Mouse (Mus musculus): ENCODE measurements around the gene Rps6kl1. TPM values are rescaled to one million over a fixed set of nuclear protein-coding genes. Genes with fewer than 3 reads are reported as not detected.

Gene Rps6kl1
- polyA plus RNA-seq, 1 experiment from 2014 or later, result 2.1 TPM

DNA sequence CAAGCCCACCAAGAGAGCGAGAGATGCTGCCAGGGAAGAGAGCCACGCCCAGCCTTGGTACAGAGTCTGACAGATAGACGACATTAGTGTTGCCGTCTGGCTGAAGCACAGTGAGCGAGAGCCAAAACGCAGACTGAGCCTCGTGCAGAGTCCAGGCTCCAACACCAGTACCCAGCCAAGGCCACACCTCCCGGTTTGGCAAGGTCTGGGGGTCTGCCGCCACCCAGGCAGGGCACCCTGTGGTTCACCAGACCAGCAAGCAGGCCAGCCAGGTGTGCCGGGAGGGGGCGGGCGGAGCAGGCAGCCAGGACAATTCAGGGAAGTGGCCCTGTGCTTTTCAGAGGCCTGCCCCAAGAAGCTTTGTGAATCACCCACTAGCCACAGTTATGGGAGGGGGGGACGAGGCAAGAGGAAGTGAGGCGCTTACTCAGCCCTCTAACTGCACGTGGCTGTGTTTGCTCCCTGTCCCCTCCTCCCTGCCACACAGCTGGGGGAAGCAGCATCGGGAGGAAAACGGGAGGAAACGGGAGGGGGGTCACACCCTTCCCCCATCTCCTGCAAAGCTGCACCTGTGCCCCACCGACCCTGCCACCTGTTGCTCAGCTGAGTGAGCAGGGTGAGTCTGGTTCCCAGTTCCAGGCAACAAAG, 41.5 kb upstream of the Rps6kl1 start:
- H3K36me3 ChIP-seq (ENCODE audit: control insufficient read depth, insufficient read depth, low read length), result no peaks in the 10 kb centered on the region
- no peak overlapping the region for H3K27ac ChIP-seq (ENCODE audit: low read depth, low read length)
- H3K9me3 ChIP-seq (ENCODE audit: control insufficient read depth, low read length), result no peaks in the 10 kb centered on the region
- no peak overlapping the region for H3K4me3 ChIP-seq (ENCODE audit: low read depth, low read length)
- no peaks in the 10 kb centered on the region for H3K27me3 ChIP-seq (ENCODE audit: control insufficient read depth, insufficient read depth, low read length)
- WGBS, result 27% methylated on average over 19 of the region's 19 CpGs
- H3K9ac ChIP-seq (ENCODE audit: low read length), result no peak overlapping the region
- ATAC-seq (ENCODE audit: low FRiP score), result no peak
- H3K4me2 ChIP-seq, result no peak overlapping the region
- DNase-seq (ENCODE audit: low spot score, missing footprints), result peak; percentile 26
- no peaks in the 10 kb centered on the region; the same call in 1 of the 2 replicates for H3K4me1 ChIP-seq (ENCODE audit: control insufficient read depth, insufficient read depth, low read length)

DNA sequence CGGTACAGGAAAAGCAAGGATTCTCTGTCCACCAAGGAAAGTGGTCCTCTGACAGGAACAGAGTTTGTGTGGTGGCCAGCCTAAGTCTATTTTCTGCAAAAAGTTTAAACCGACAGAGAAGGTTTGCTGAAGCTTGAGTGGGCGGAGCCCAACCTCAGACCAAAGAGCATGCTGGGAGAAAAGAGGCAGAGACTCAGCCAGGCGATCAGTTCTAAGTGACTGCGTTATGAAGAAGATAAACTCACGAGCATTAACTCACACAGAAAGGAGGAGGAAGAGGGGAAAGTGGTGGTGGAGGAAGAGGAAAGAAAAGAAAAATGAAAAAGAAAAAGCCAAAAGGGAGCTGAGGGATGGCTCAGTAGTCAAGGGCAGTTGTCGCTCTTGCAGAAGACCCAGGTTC, 39.2 kb upstream of the Rps6kl1 start:
- Histone ChIP-seq H3K27me3 (ENCODE audit: control insufficient read depth, insufficient read depth, low read length) (no peaks in the 10 kb centered on the region), H3K9me3 (ENCODE audit: control insufficient read depth, low read length) (no peaks in the 10 kb centered on the region), H3K36me3 (ENCODE audit: control insufficient read depth, insufficient read depth, low read length) (no peaks in the 10 kb centered on the region), H3K4me2 (no peak overlapping the region), H3K27ac (ENCODE audit: low read depth, low read length) (no peak overlapping the region), H3K9ac (ENCODE audit: low read length) (no peak overlapping the region), H3K4me1 (ENCODE audit: control insufficient read depth, insufficient read depth, low read length) (no peaks in the 10 kb centered on the region; the same call in 1 of the 2 replicates), H3K4me3 (ENCODE audit: low read depth, low read length) (no peak overlapping the region)
- DNase-seq (ENCODE audit: low spot score, missing footprints) (peak; percentile 35), ATAC-seq (ENCODE audit: low FRiP score) (no peak)
- 81% methylated on average over 7 of the region's 7 CpGs for WGBS

DNA sequence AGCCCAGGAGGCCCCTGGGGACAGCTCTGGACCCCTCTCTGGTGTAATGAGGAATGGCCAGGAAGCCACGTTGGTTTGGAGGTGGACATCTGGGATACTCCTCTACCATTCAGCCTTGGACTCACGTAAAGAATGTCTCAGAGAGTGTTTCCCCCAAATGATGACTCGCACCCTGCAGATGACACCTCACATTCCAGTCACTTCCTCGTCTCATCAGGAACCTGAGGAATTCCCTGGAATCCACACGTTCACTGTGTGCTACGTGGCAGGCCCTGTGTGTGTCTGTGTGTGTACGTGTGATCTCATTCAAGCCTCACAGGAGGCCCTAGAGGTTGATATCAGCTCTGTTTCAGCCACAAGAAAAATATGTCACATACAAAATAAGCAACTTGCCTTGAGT, 35.3 kb upstream of the Rps6kl1 start:
- Histone ChIP-seq H3K4me2 (no peak overlapping the region), H3K36me3 (ENCODE audit: control insufficient read depth, insufficient read depth, low read length) (no peaks in the 10 kb centered on the region), H3K27ac (ENCODE audit: low read depth, low read length) (no peak overlapping the region), H3K9ac (ENCODE audit: low read length) (no peak overlapping the region), H3K9me3 (ENCODE audit: control insufficient read depth, low read length) (no peaks in the 10 kb centered on the region), H3K27me3 (ENCODE audit: control insufficient read depth, insufficient read depth, low read length) (no peaks in the 10 kb centered on the region), H3K4me1 (ENCODE audit: control insufficient read depth, insufficient read depth, low read length) (peaks cover 9% of the 10 kb centered on the region; the same call in 1 of the 2 replicates), H3K4me3 (ENCODE audit: low read depth, low read length) (no peak overlapping the region)
- WGBS, result 71% methylated on average over 7 of the region's 7 CpGs
- no peak for DNase-seq (ENCODE audit: low spot score, missing footprints)
- no peak for ATAC-seq (ENCODE audit: low FRiP score)

DNA sequence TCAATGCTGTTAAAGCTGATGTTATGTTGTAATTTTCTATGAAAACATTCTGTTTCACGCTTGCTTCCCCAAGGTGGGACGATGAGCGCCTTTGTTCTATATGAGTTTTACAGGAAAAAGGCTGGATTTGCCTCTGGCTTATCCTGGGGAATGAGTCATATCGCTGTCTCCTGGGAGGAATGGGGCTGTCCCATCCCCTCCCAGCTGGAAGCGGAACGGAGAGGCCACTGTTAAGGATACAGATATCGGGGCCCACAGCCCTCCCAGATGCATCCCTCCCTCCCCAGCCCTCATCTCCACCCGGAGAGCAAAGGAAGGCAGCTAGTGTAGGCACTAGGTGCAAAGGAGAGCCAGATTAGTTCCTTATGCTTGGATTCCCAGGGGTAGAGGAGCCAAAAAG, 34.7 kb upstream of the Rps6kl1 start:
- Histone ChIP-seq H3K4me2 (no peak overlapping the region), H3K36me3 (ENCODE audit: control insufficient read depth, insufficient read depth, low read length) (no peaks in the 10 kb centered on the region), H3K4me1 (ENCODE audit: control insufficient read depth, insufficient read depth, low read length) (peaks cover 9% of the 10 kb centered on the region; the same call in 1 of the 2 replicates), H3K4me3 (ENCODE audit: low read depth, low read length) (no peak overlapping the region), H3K9ac (ENCODE audit: low read length) (no peak overlapping the region), H3K9me3 (ENCODE audit: control insufficient read depth, low read length) (no peaks in the 10 kb centered on the region), H3K27ac (ENCODE audit: low read depth, low read length) (no peak overlapping the region), H3K27me3 (ENCODE audit: control insufficient read depth, insufficient read depth, low read length) (no peaks in the 10 kb centered on the region)
- WGBS, result 66% methylated on average over 8 of the region's 8 CpGs
- ATAC-seq (ENCODE audit: low FRiP score) (no peak), DNase-seq (ENCODE audit: low spot score, missing footprints) (no peak)

GRCm38 (mm10) chr12:85184118-85184517, 33.1 kb upstream of the Rps6kl1 start:
- H3K9ac ChIP-seq (ENCODE audit: low read length), result no peak overlapping the region
- ATAC-seq (ENCODE audit: low FRiP score) (no peak), DNase-seq (ENCODE audit: low spot score, missing footprints) (peak; percentile 60)
- H3K36me3 ChIP-seq (ENCODE audit: control insufficient read depth, insufficient read depth, low read length), result no peaks in the 10 kb centered on the region
- H3K27me3 ChIP-seq (ENCODE audit: control insufficient read depth, insufficient read depth, low read length), result no peaks in the 10 kb centered on the region
- no peak overlapping the region for H3K4me3 ChIP-seq (ENCODE audit: low read depth, low read length)
- H3K27ac ChIP-seq (ENCODE audit: low read depth, low read length), result no peak overlapping the region
- H3K4me2 ChIP-seq, result no peak overlapping the region
- 70% methylated on average over 5 of the region's 5 CpGs for WGBS
- no peaks in the 10 kb centered on the region for H3K9me3 ChIP-seq (ENCODE audit: control insufficient read depth, low read length)
- H3K4me1 ChIP-seq (ENCODE audit: control insufficient read depth, insufficient read depth, low read length), result peaks cover 9% of the 10 kb centered on the region; the same call in 1 of the 2 replicates

- peaks cover 9% of the 10 kb centered on the region; the same call in 1 of the 2 replicates for H3K4me1 ChIP-seq (ENCODE audit: control insufficient read depth, insufficient read depth, low read length)
- no peaks in the 10 kb centered on the region for H3K9me3 ChIP-seq (ENCODE audit: control insufficient read depth, low read length)
- H3K27ac ChIP-seq (ENCODE audit: low read depth, low read length), result no peak overlapping the region
- H3K4me3 ChIP-seq (ENCODE audit: low read depth, low read length), result no peak overlapping the region
- DNase-seq (ENCODE audit: low spot score, missing footprints) (no peak), ATAC-seq (ENCODE audit: low FRiP score) (no peak)
- H3K9ac ChIP-seq (ENCODE audit: low read length), result no peak overlapping the region
- no peaks in the 10 kb centered on the region for H3K36me3 ChIP-seq (ENCODE audit: control insufficient read depth, insufficient read depth, low read length)
- WGBS, result 76% methylated on average over 5 of the region's 5 CpGs
- no peaks in the 10 kb centered on the region; the same call in 1 of the 2 replicates for H3K27me3 ChIP-seq (ENCODE audit: control insufficient read depth, insufficient read depth, low read length)
- H3K4me2 ChIP-seq, result no peak overlapping the region
These were observed 31.8 kb upstream of the Rps6kl1 start for GRCm38 (mm10) chr12:85182898-85183297.

GRCm38 (mm10) chr12:85182345-85182643, 31.2 kb upstream of the Rps6kl1 start:
- 9% methylated on average over 8 of the region's 8 CpGs for WGBS
- Histone ChIP-seq H3K27me3 (ENCODE audit: control insufficient read depth, insufficient read depth, low read length) (peaks cover 5% of the 10 kb centered on the region; the same call in 1 of the 2 replicates), H3K4me1 (ENCODE audit: control insufficient read depth, insufficient read depth, low read length) (peaks cover 11% of the 10 kb centered on the region), H3K36me3 (ENCODE audit: control insufficient read depth, insufficient read depth, low read length) (no peaks in the 10 kb centered on the region), H3K9me3 (ENCODE audit: control insufficient read depth, low read length) (no peaks in the 10 kb centered on the region), H3K4me3 (ENCODE audit: low read depth, low read length) (no peak overlapping the region), H3K27ac (ENCODE audit: low read depth, low read length) (no peak overlapping the region), H3K9ac (ENCODE audit: low read length) (peak overlapping the region; percentile 20; the same call in 1 of the 2 replicates), H3K4me2 (peak overlapping the region; percentile 9; the same call in 1 of the 2 replicates)
- DNase-seq (ENCODE audit: low spot score, missing footprints) (no peak), ATAC-seq (ENCODE audit: low FRiP score) (peak; percentile 27; the same call in 1 of the 2 replicates)

GRCm38 (mm10) chr12:85181475-85182344, 30.6 kb upstream of the Rps6kl1 start:
- H3K27me3 ChIP-seq (ENCODE audit: control insufficient read depth, insufficient read depth, low read length), result peaks cover 5% of the 10 kb centered on the region; the same call in 1 of the 2 replicates

GRCm38 (mm10) chr12:85178294-85178693, 27.2 kb upstream of the Rps6kl1 start:
- Histone ChIP-seq H3K4me3 (ENCODE audit: low read depth, low read length) (no peak overlapping the region), H3K4me2 (no peak overlapping the region), H3K36me3 (ENCODE audit: control insufficient read depth, insufficient read depth, low read length) (no peaks in the 10 kb centered on the region), H3K27ac (ENCODE audit: low read depth, low read length) (no peak overlapping the region), H3K9me3 (ENCODE audit: control insufficient read depth, low read length) (no peaks in the 10 kb centered on the region), H3K27me3 (ENCODE audit: control insufficient read depth, insufficient read depth, low read length) (peaks cover 8% of the 10 kb centered on the region; the same call in 1 of the 2 replicates), H3K4me1 (ENCODE audit: control insufficient read depth, insufficient read depth, low read length) (peaks cover 31% of the 10 kb centered on the region), H3K9ac (ENCODE audit: low read length) (no peak overlapping the region)
- ATAC-seq (ENCODE audit: low FRiP score) (no peak), DNase-seq (ENCODE audit: low spot score, missing footprints) (no peak)
- 83% methylated on average over 2 of the region's 2 CpGs for WGBS

More at GRCm38 (mm10) chr12:85181475-85182344, 30.6 kb upstream of the Rps6kl1 start:
- H3K27ac ChIP-seq (ENCODE audit: low read depth, low read length), result no peak overlapping the region
- H3K4me1 ChIP-seq (ENCODE audit: control insufficient read depth, insufficient read depth, low read length), result peaks cover 16% of the 10 kb centered on the region
- ATAC-seq (ENCODE audit: low FRiP score) (no peak; the same call in 1 of the 2 replicates), DNase-seq (ENCODE audit: low spot score, missing footprints) (no peak)
- H3K4me3 ChIP-seq (ENCODE audit: low read depth, low read length), result no peak overlapping the region
- peak overlapping the region; percentile 9; the same call in 1 of the 2 replicates for H3K4me2 ChIP-seq
- H3K9ac ChIP-seq (ENCODE audit: low read length), result 0 out of 2 replicates have a peak overlapping the region, but pooled peaks have one; percentile 20
- no peaks in the 10 kb centered on the region for H3K9me3 ChIP-seq (ENCODE audit: control insufficient read depth, low read length)
- H3K36me3 ChIP-seq (ENCODE audit: control insufficient read depth, insufficient read depth, low read length), result no peaks in the 10 kb centered on the region
- 40% methylated on average over 14 of the region's 17 CpGs for WGBS

Measured in midbrain, embryonic 11.5 days (tissue).